Mouse (Mus musculus) bone marrow macrophage, adult 2 months (primary cell): ENCODE measurements around the gene Hand2. TPM values are rescaled to one million over a fixed set of nuclear protein-coding genes. Genes with fewer than 3 reads are reported as not detected.

Source experiments
- H3K27ac ChIP-seq: 2 replicates; pipeline ENCODE4 v1.5.1; 2012; ENCODE audit warnings: low read depth, low read length; ENCODE audit not compliant: insufficient read depth
- H3K4me1 ChIP-seq: 2 replicates; pipeline ENCODE4 v1.6.1; 2012; ENCODE audit warnings: low read length; ENCODE audit not compliant: control insufficient read depth, insufficient read depth
- H3K4me3 ChIP-seq: 2 replicates; pipeline ENCODE4 v1.5.1; 2012; ENCODE audit warnings: mild to moderate bottlenecking, low read length, moderate library complexity; ENCODE audit not compliant: insufficient read depth
- CTCF ChIP-seq: IDR thresholded peaks from 2 replicates; pipeline ENCODE4 v1.5.1; 2012; ENCODE audit warnings: low read depth, mild to moderate bottlenecking, low read length, moderate library complexity
- POLR2A ChIP-seq: IDR thresholded peaks from 2 replicates; pipeline ENCODE4 v1.6.1; 2012; ENCODE audit warnings: mild to moderate bottlenecking, low read depth, low read length, borderline replicate concordance
- polyA plus RNA-seq: library from polyadenylated mRNA; stranded (reverse); fragments of >200 nt; gene quantifications from 2 replicates; pipeline ENCODE4 v1.2.4, GENCODE M21; 2012; ENCODE audit not compliant: missing spikeins, insufficient read depth, insufficient read length

Hand2 gene
- not detected in 2 replicates for polyA plus RNA-seq

- Histone ChIP-seq H3K27ac (no peak within 1 kb of the TSS), H3K4me3 (no peak within 1 kb of the TSS), H3K4me1 (no peaks in the 10 kb centered on the region)
- TF ChIP-seq POLR2A = no peak
- no peak for TF ChIP-seq CTCF
Observed at GRCm38 (mm10) chr8:57320851-57321743, at the start of gene Hand2. Gene Hand2 (plus strand): TSS chr8:57320983.

GRCm38 (mm10) chr8:57273055-57273454, 47.7 kb upstream of the Hand2 start:
- H3K27ac ChIP-seq = no peak overlapping the region
- TF ChIP-seq POLR2A = no peak
- no peak for TF ChIP-seq CTCF
- no peak overlapping the region for H3K4me3 ChIP-seq
- no peaks in the 10 kb centered on the region for H3K4me1 ChIP-seq

- Histone ChIP-seq H3K4me3 (no peak overlapping the region), H3K27ac (no peak overlapping the region), H3K4me1 (no peaks in the 10 kb centered on the region)
- no peak for TF ChIP-seq POLR2A
- TF ChIP-seq CTCF = no peak
Observed at GRCm38 (mm10) chr8:57293441-57293840, 27.3 kb upstream of the Hand2 start.

- Histone ChIP-seq H3K27ac (no peak overlapping the region), H3K4me1 (no peaks in the 10 kb centered on the region), H3K4me3 (no peak overlapping the region)
- no peak for TF ChIP-seq POLR2A
- no peak for TF ChIP-seq CTCF
Observed at GRCm38 (mm10) chr8:57303513-57303912, 17.3 kb upstream of the Hand2 start.

- no peak overlapping the region for H3K4me3 ChIP-seq
- TF ChIP-seq POLR2A (no peak), CTCF (no peak)
- H3K4me1 ChIP-seq = no peaks in the 10 kb centered on the region
- no peak overlapping the region for H3K27ac ChIP-seq
Observed at GRCm38 (mm10) chr8:57304944-57305343, 15.8 kb upstream of the Hand2 start.

- Histone ChIP-seq H3K4me3 (no peak overlapping the region), H3K27ac (no peak overlapping the region), H3K4me1 (no peaks in the 10 kb centered on the region)
- TF ChIP-seq CTCF (no peak), POLR2A (no peak)
Observed at GRCm38 (mm10) chr8:57306441-57306840, 14.3 kb upstream of the Hand2 start.

- TF ChIP-seq CTCF = no peak
- no peak for TF ChIP-seq POLR2A
- Histone ChIP-seq H3K27ac (no peak overlapping the region), H3K4me3 (no peak overlapping the region), H3K4me1 (no peaks in the 10 kb centered on the region)
Observed at GRCm38 (mm10) chr8:57309844-57310485, 10.8 kb upstream of the Hand2 start.

- Histone ChIP-seq H3K4me1 (no peaks in the 10 kb centered on the region), H3K4me3 (no peak overlapping the region), H3K27ac (no peak overlapping the region)
- TF ChIP-seq CTCF = no peak
- TF ChIP-seq POLR2A = no peak
Observed at GRCm38 (mm10) chr8:57312031-57312981, 8.5 kb upstream of the Hand2 start.

- Histone ChIP-seq H3K4me1 (no peaks in the 10 kb centered on the region), H3K27ac (no peak overlapping the region), H3K4me3 (no peak overlapping the region)
- TF ChIP-seq POLR2A (no peak), CTCF (no peak)
Observed at GRCm38 (mm10) chr8:57313583-57313982, 7.2 kb upstream of the Hand2 start.
